Mouse (Mus musculus) ES-Bruce4 (cell line): ENCODE results near the gene Gm10160.

Source experiments
- CTCF ChIP-seq: IDR thresholded peaks from one replicate; pipeline ENCODE4 v1.8.1; 2011; ENCODE audit warnings: low read depth, low read length
- EP300 ChIP-seq: IDR thresholded peaks from 2 replicates; pipeline ENCODE4 v1.6.1; 2011; ENCODE audit warnings: low read depth, low read length; ENCODE audit not compliant: insufficient read depth

DNA sequence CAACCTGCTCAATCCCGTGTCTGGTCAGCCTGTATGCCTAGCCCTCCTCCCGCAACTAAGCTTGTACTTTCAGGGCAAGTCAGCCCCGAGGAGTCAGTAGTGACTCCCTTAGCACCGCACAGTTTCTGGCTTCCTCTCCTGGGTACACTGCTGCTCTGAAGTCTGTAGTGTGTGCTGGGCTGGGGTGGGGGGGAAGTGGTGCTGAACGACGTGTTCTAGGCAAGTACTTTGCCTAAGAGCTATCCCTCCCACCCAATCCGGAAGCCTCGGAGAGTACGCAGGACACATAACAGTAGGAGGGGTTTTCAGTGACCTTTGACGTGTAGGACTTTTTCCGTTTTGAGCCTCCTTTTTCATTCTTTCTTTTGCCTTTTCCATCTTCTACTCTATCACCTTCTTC lies 43.8 kb upstream of the Gm10160 start:
- TF ChIP-seq CTCF (no peak), EP300 (no peak)
